Mouse (Mus musculus): Measurements from ENCODE around the gene Myh6.
A peak's percentile ranks its signal among the peaks of the same experiment; 100 is the strongest.
"Not testable (repeated sequence)": the region's sequence is repeated elsewhere in the genome, so short reads cannot be mapped to it uniquely, and the experiment has no call there.

Gene Myh6

GRCm38 (mm10) chr14:54966320-54966977 is at the start of gene Myh6:
Gene Myh6 (minus strand): TSS chr14:54966927.
- no peak for DNase-seq (ENCODE audit: low spot score)

GRCm38 (mm10) chr14:55015767-55016111 is 49.0 kb upstream of the Myh6 start:
- DNase-seq (ENCODE audit: low spot score) = peak; percentile 54

- peak; percentile 98 for DNase-seq (ENCODE audit: low spot score)
Observed at GRCm38 (mm10) chr14:55014991-55015766, 48.5 kb upstream of the Myh6 start, which contains the start of gene Ngdn. Gene Ngdn (plus strand): TSS chr14:55015454.

- DNase-seq (ENCODE audit: low spot score) = peak; percentile 62
Observed at GRCm38 (mm10) chr14:55014591-55014990, 47.9 kb upstream of the Myh6 start.

GRCm38 (mm10) chr14:55011116-55011515 is 44.4 kb upstream of the Myh6 start:
- peak; percentile 38 for DNase-seq (ENCODE audit: low spot score)

GRCm38 (mm10) chr14:55008417-55008816 is 41.7 kb upstream of the Myh6 start:
- DNase-seq (ENCODE audit: low spot score) = no peak

- DNase-seq (ENCODE audit: low spot score) = no peak
Observed at GRCm38 (mm10) chr14:55007120-55007908, 40.6 kb upstream of the Myh6 start.

GRCm38 (mm10) chr14:55006541-55006940 is 39.8 kb upstream of the Myh6 start:
- DNase-seq (ENCODE audit: low spot score) = no peak

- DNase-seq (ENCODE audit: low spot score) = no peak
Observed at GRCm38 (mm10) chr14:55005967-55006366, 39.2 kb upstream of the Myh6 start.

GRCm38 (mm10) chr14:55005506-55005905 is 38.8 kb upstream of the Myh6 start:
- no peak for DNase-seq (ENCODE audit: low spot score)

GRCm38 (mm10) chr14:55003878-55004855 is 37.4 kb upstream of the Myh6 start:
- no peak for DNase-seq (ENCODE audit: low spot score)

- DNase-seq (ENCODE audit: low spot score) = no peak
Observed at GRCm38 (mm10) chr14:55002687-55003120, 36.0 kb upstream of the Myh6 start.

- no peak for DNase-seq (ENCODE audit: low spot score)
Observed at GRCm38 (mm10) chr14:55001938-55002686, 35.4 kb upstream of the Myh6 start.

- DNase-seq (ENCODE audit: low spot score) = no peak
Observed at GRCm38 (mm10) chr14:55001446-55001845, 34.7 kb upstream of the Myh6 start.

- DNase-seq (ENCODE audit: low spot score) = no peak
Observed at GRCm38 (mm10) chr14:55000814-55001213, 34.1 kb upstream of the Myh6 start.

- not testable (repeated sequence) for DNase-seq (ENCODE audit: low spot score)
Observed at GRCm38 (mm10) chr14:54999868-55000267, 33.1 kb upstream of the Myh6 start.

- DNase-seq (ENCODE audit: low spot score) = no peak
Observed at GRCm38 (mm10) chr14:54998680-54999079, 32.0 kb upstream of the Myh6 start.

- no peak for DNase-seq (ENCODE audit: low spot score)
Observed at GRCm38 (mm10) chr14:54997297-54997696, 30.6 kb upstream of the Myh6 start.

GRCm38 (mm10) chr14:54996793-54997192 is 30.1 kb upstream of the Myh6 start:
- no peak for DNase-seq (ENCODE audit: low spot score)

GRCm38 (mm10) chr14:54995457-54996138 is 28.9 kb upstream of the Myh6 start:
- no peak for DNase-seq (ENCODE audit: low spot score)

Measured in c-Kit-positive CD71-positive TER-119-positive erythroid progenitor cells, embryonic 14.5 days (primary cell).